Mouse (Mus musculus) thymus, adult 2 months (tissue): ENCODE data around the gene Sec22b. TPM values are rescaled to one million over a fixed set of nuclear protein-coding genes. Genes with fewer than 3 reads are reported as not detected.

Experiments used
- DNase-seq: peaks from one replicate; pipeline ENCODE4 v3.0.0; 2021
- H3K27ac ChIP-seq: fragments of 200-500 bp; 2 replicates; pipeline ENCODE4 v1.5.1; 2012; ENCODE audit warnings: low read length, control low read depth; ENCODE audit not compliant: control insufficient read depth, insufficient read depth
- H3K27me3 ChIP-seq: fragments of 200-500 bp; 2 replicates; pipeline ENCODE4 v1.6.1; 2012; ENCODE audit warnings: mild to moderate bottlenecking, low read length, moderate library complexity, mixed read lengths; ENCODE audit not compliant: control insufficient read depth, insufficient read depth
- H3K36me3 ChIP-seq: fragments of 200-500 bp; 2 replicates; pipeline ENCODE4 v1.6.1; 2012; ENCODE audit warnings: mild to moderate bottlenecking, low read length, moderate library complexity; ENCODE audit not compliant: control insufficient read depth, insufficient read depth
- H3K4me1 ChIP-seq: fragments of 200-500 bp; replicated peaks from 2 replicates; pipeline ENCODE4 v1.6.1; 2012; ENCODE audit warnings: low read length; ENCODE audit not compliant: control insufficient read depth, insufficient read depth
- H3K4me3 ChIP-seq: fragments of 200-500 bp; 2 replicates; pipeline ENCODE4 v1.5.1; 2012; ENCODE audit warnings: mild to moderate bottlenecking, low read length, control low read depth, moderate library complexity; ENCODE audit not compliant: control insufficient read depth, insufficient read depth
- CTCF ChIP-seq: fragments of 200-500 bp; IDR thresholded peaks from 2 replicates; pipeline ENCODE4 v1.5.1; 2012; ENCODE audit warnings: mild to moderate bottlenecking, control low read depth, low read length, moderate library complexity, borderline replicate concordance; ENCODE audit not compliant: control insufficient read depth, poor library complexity, insufficient read depth; ENCODE audit errors: extremely low read depth
- POLR2A ChIP-seq: fragments of 200-500 bp; IDR thresholded peaks from 2 replicates; pipeline ENCODE4 v1.6.1; 2012; ENCODE audit warnings: mild to moderate bottlenecking, low read length, control low read depth, moderate library complexity; ENCODE audit not compliant: control insufficient read depth, poor library complexity, insufficient read depth; ENCODE audit errors: extremely low read depth
- WGBS: fragments of 180-500 bp; shearing (Covaris S2); methylation state at CpG from one replicate; pipeline ENCODE4 v1.1.7; 2018; 5-methylcytosine and 5-hydroxymethylcytosine counted together
- polyA plus RNA-seq: library from polyadenylated mRNA; depleted of rRNA; stranded (reverse); fragments of >200 nt; gene quantifications from 2 replicates; pipeline ENCODE4 v1.2.3, GENCODE M21; 2012; rRNA removed

Sec22b gene
- polyA plus RNA-seq, 1 experiment, result 35.2 TPM

GRCm38 (mm10) chr3:97972200-97972599 lies 71.2 kb downstream of the Sec22b start:
- H3K4me3 ChIP-seq, result no peak overlapping the region
- H3K36me3 ChIP-seq, result no peaks in the 10 kb centered on the region
- H3K27me3 ChIP-seq, result no peaks in the 10 kb centered on the region
- H3K27ac ChIP-seq, result no peak overlapping the region
- TF ChIP-seq CTCF, result no peak
- TF ChIP-seq POLR2A, result no peak
- H3K4me1 ChIP-seq, result peaks cover 4% of the 10 kb centered on the region
- WGBS, result 83% methylated on average over 5 of the region's 5 CpGs
- DNase-seq, result no peak

GRCm38 (mm10) chr3:97972707-97973106 lies 71.7 kb downstream of the Sec22b start:
- no peak overlapping the region for H3K4me3 ChIP-seq
- TF ChIP-seq CTCF (no peak), POLR2A (no peak)
- no peaks in the 10 kb centered on the region for H3K36me3 ChIP-seq
- DNase-seq, result no peak
- H3K27ac ChIP-seq, result no peak overlapping the region
- H3K4me1 ChIP-seq, result peaks cover 4% of the 10 kb centered on the region
- no peaks in the 10 kb centered on the region for H3K27me3 ChIP-seq
- 85% methylated on average over 4 of the region's 4 CpGs for WGBS

Other genes with a start within 250 kb of the Sec22b start
- gene Prkab2, start 243.0 kb upstream of the Sec22b start, polyA plus RNA-seq, result 6.2 and 8.0 TPM in 2 replicates
- not detected in 2 replicates for gene Gm17651, start 226.5 kb upstream of the Sec22b start, polyA plus RNA-seq
- 18.7 and 56.2 TPM in 2 replicates for gene Pde4dip, start 12.5 kb upstream of the Sec22b start, polyA plus RNA-seq
- 24.9 and 31.5 TPM in 2 replicates for gene Notch2, start 112.3 kb downstream of the Sec22b start, polyA plus RNA-seq